Mouse (Mus musculus): Measurements from ENCODE around the gene Kcnj5. TPM values are rescaled to one million over a fixed set of nuclear protein-coding genes. Genes with fewer than 3 reads are reported as not detected.

Kcnj5 gene
- polyA plus RNA-seq, 1 experiment from 2014 or later = 19.8 TPM

GRCm38 (mm10) chr9:32312208-32312607 is 31.9 kb downstream of the Kcnj5 start:
- no peak overlapping the region for H3K9ac ChIP-seq (ENCODE audit: low read depth, low read length)
- no peaks in the 10 kb centered on the region for H3K27me3 ChIP-seq (ENCODE audit: control insufficient read depth, insufficient read depth, low read length)
- H3K27ac ChIP-seq (ENCODE audit: low read depth, low read length) = no peak overlapping the region; the same call in 1 of the 2 replicates
- ATAC-seq (replicated peaks; ENCODE audit: insufficient number of reproducible peaks, low FRiP score, low TSS enrichment) = no peak
- H3K4me3 ChIP-seq (ENCODE audit: low read depth, low read length) = no peak overlapping the region
- no peak overlapping the region for H3K4me2 ChIP-seq
- H3K9me3 ChIP-seq (replicated peaks; ENCODE audit: control insufficient read depth, low read length) = no peaks in the 10 kb centered on the region
- H3K36me3 ChIP-seq (ENCODE audit: control insufficient read depth, insufficient read depth, low read length) = peaks cover 2% of the 10 kb centered on the region; the same call in 1 of the 2 replicates
- 64% methylated on average over 4 of the region's 4 CpGs for WGBS (ENCODE audit: insufficient replicate concordance)
- H3K4me1 ChIP-seq (ENCODE audit: control insufficient read depth, insufficient read depth, low read length) = peaks cover 25% of the 10 kb centered on the region

- ATAC-seq (replicated peaks; ENCODE audit: insufficient number of reproducible peaks, low FRiP score, low TSS enrichment) = no peak
- no peak overlapping the region for H3K27ac ChIP-seq (ENCODE audit: low read depth, low read length)
- H3K4me2 ChIP-seq = no peak overlapping the region
- H3K9ac ChIP-seq (ENCODE audit: low read depth, low read length) = no peak overlapping the region
- no peak overlapping the region for H3K4me3 ChIP-seq (ENCODE audit: low read depth, low read length)
- peaks cover 25% of the 10 kb centered on the region for H3K4me1 ChIP-seq (ENCODE audit: control insufficient read depth, insufficient read depth, low read length)
- 57% methylated on average over 14 of the region's 14 CpGs for WGBS (ENCODE audit: insufficient replicate concordance)
- no peaks in the 10 kb centered on the region for H3K9me3 ChIP-seq (replicated peaks; ENCODE audit: control insufficient read depth, low read length)
- H3K27me3 ChIP-seq (ENCODE audit: control insufficient read depth, insufficient read depth, low read length) = no peaks in the 10 kb centered on the region
- H3K36me3 ChIP-seq (ENCODE audit: control insufficient read depth, insufficient read depth, low read length) = peaks cover 2% of the 10 kb centered on the region; the same call in 1 of the 2 replicates
These were observed 32.4 kb downstream of the Kcnj5 start for GRCm38 (mm10) chr9:32311786-32312185.

GRCm38 (mm10) chr9:32302501-32303150 is 41.5 kb downstream of the Kcnj5 start:
- ATAC-seq (replicated peaks; ENCODE audit: insufficient number of reproducible peaks, low FRiP score, low TSS enrichment) = no peak
- Histone ChIP-seq H3K9ac (ENCODE audit: low read depth, low read length) (no peak overlapping the region), H3K9me3 (replicated peaks; ENCODE audit: control insufficient read depth, low read length) (no peaks in the 10 kb centered on the region), H3K4me2 (no peak overlapping the region), H3K27me3 (ENCODE audit: control insufficient read depth, insufficient read depth, low read length) (no peaks in the 10 kb centered on the region), H3K36me3 (ENCODE audit: control insufficient read depth, insufficient read depth, low read length) (no peaks in the 10 kb centered on the region), H3K4me3 (ENCODE audit: low read depth, low read length) (no peak overlapping the region), H3K27ac (ENCODE audit: low read depth, low read length) (no peak overlapping the region), H3K4me1 (ENCODE audit: control insufficient read depth, insufficient read depth, low read length) (no peaks in the 10 kb centered on the region)
- WGBS (ENCODE audit: insufficient replicate concordance) = 79% methylated on average over 13 of the region's 13 CpGs

GRCm38 (mm10) chr9:32295061-32295800 is 48.9 kb downstream of the Kcnj5 start:
- 81% methylated on average over 9 of the region's 9 CpGs for WGBS (ENCODE audit: insufficient replicate concordance)
- ATAC-seq (replicated peaks; ENCODE audit: insufficient number of reproducible peaks, low FRiP score, low TSS enrichment) = no peak
- no peak overlapping the region for H3K4me3 ChIP-seq (ENCODE audit: low read depth, low read length)
- no peak overlapping the region for H3K4me2 ChIP-seq
- H3K27me3 ChIP-seq (ENCODE audit: control insufficient read depth, insufficient read depth, low read length) = no peaks in the 10 kb centered on the region
- no peaks in the 10 kb centered on the region for H3K9me3 ChIP-seq (replicated peaks; ENCODE audit: control insufficient read depth, low read length)
- H3K27ac ChIP-seq (ENCODE audit: low read depth, low read length) = no peak overlapping the region
- no peaks in the 10 kb centered on the region for H3K36me3 ChIP-seq (ENCODE audit: control insufficient read depth, insufficient read depth, low read length)
- H3K9ac ChIP-seq (ENCODE audit: low read depth, low read length) = no peak overlapping the region
- H3K4me1 ChIP-seq (ENCODE audit: control insufficient read depth, insufficient read depth, low read length) = peaks cover 8% of the 10 kb centered on the region

- Histone ChIP-seq H3K36me3 (ENCODE audit: control insufficient read depth, insufficient read depth, low read length) (no peaks in the 10 kb centered on the region), H3K4me3 (ENCODE audit: low read depth, low read length) (no peak overlapping the region), H3K27ac (ENCODE audit: low read depth, low read length) (no peak overlapping the region), H3K4me1 (ENCODE audit: control insufficient read depth, insufficient read depth, low read length) (peaks cover 10% of the 10 kb centered on the region), H3K9ac (ENCODE audit: low read depth, low read length) (no peak overlapping the region), H3K27me3 (ENCODE audit: control insufficient read depth, insufficient read depth, low read length) (no peaks in the 10 kb centered on the region), H3K4me2 (no peak overlapping the region), H3K9me3 (replicated peaks; ENCODE audit: control insufficient read depth, low read length) (no peaks in the 10 kb centered on the region)
- no peak for ATAC-seq (replicated peaks; ENCODE audit: insufficient number of reproducible peaks, low FRiP score, low TSS enrichment)
- WGBS (ENCODE audit: insufficient replicate concordance) = 13% methylated on average over 5 of the region's 5 CpGs
These were observed 51.5 kb downstream of the Kcnj5 start for GRCm38 (mm10) chr9:32292686-32293085.

GRCm38 (mm10) chr9:32291618-32292017 is 52.5 kb downstream of the Kcnj5 start:
- no peak for ATAC-seq (replicated peaks; ENCODE audit: insufficient number of reproducible peaks, low FRiP score, low TSS enrichment)

GRCm38 (mm10) chr9:32283591-32283990 is 60.6 kb downstream of the Kcnj5 start:
- H3K9me3 ChIP-seq (replicated peaks; ENCODE audit: control insufficient read depth, low read length) = no peaks in the 10 kb centered on the region
- H3K27me3 ChIP-seq (ENCODE audit: control insufficient read depth, insufficient read depth, low read length) = no peaks in the 10 kb centered on the region
- no peak overlapping the region for H3K4me3 ChIP-seq (ENCODE audit: low read depth, low read length)
- H3K9ac ChIP-seq (ENCODE audit: low read depth, low read length) = no peak overlapping the region
- H3K4me2 ChIP-seq = no peak overlapping the region
- WGBS (ENCODE audit: insufficient replicate concordance) = 85% methylated on average over 5 of the region's 5 CpGs
- H3K27ac ChIP-seq (ENCODE audit: low read depth, low read length) = no peak overlapping the region
- ATAC-seq (replicated peaks; ENCODE audit: insufficient number of reproducible peaks, low FRiP score, low TSS enrichment) = no peak
- peaks cover 2% of the 10 kb centered on the region; the same call in 1 of the 2 replicates for H3K4me1 ChIP-seq (ENCODE audit: control insufficient read depth, insufficient read depth, low read length)
- no peaks in the 10 kb centered on the region for H3K36me3 ChIP-seq (ENCODE audit: control insufficient read depth, insufficient read depth, low read length)

More at GRCm38 (mm10) chr9:32291618-32292017, 52.5 kb downstream of the Kcnj5 start:
- Histone ChIP-seq H3K27me3 (ENCODE audit: control insufficient read depth, insufficient read depth, low read length) (no peaks in the 10 kb centered on the region), H3K27ac (ENCODE audit: low read depth, low read length) (no peak overlapping the region), H3K9ac (ENCODE audit: low read depth, low read length) (no peak overlapping the region), H3K4me2 (no peak overlapping the region), H3K36me3 (ENCODE audit: control insufficient read depth, insufficient read depth, low read length) (no peaks in the 10 kb centered on the region), H3K4me1 (ENCODE audit: control insufficient read depth, insufficient read depth, low read length) (peaks cover 11% of the 10 kb centered on the region), H3K9me3 (replicated peaks; ENCODE audit: control insufficient read depth, low read length) (no peaks in the 10 kb centered on the region), H3K4me3 (ENCODE audit: low read depth, low read length) (no peak overlapping the region)
- 46% methylated on average over 7 of the region's 7 CpGs for WGBS (ENCODE audit: insufficient replicate concordance)

- Histone ChIP-seq H3K27me3 (ENCODE audit: control insufficient read depth, insufficient read depth, low read length) (no peaks in the 10 kb centered on the region), H3K4me1 (ENCODE audit: control insufficient read depth, insufficient read depth, low read length) (no peaks in the 10 kb centered on the region; the same call in 1 of the 2 replicates), H3K4me3 (ENCODE audit: low read depth, low read length) (no peak overlapping the region), H3K27ac (ENCODE audit: low read depth, low read length) (no peak overlapping the region), H3K9me3 (replicated peaks; ENCODE audit: control insufficient read depth, low read length) (no peaks in the 10 kb centered on the region), H3K4me2 (no peak overlapping the region), H3K9ac (ENCODE audit: low read depth, low read length) (no peak overlapping the region), H3K36me3 (ENCODE audit: control insufficient read depth, insufficient read depth, low read length) (no peaks in the 10 kb centered on the region)
- ATAC-seq (replicated peaks; ENCODE audit: insufficient number of reproducible peaks, low FRiP score, low TSS enrichment) = no peak
- WGBS (ENCODE audit: insufficient replicate concordance) = 48% methylated on average over 5 of the region's 5 CpGs
These were observed 63.7 kb downstream of the Kcnj5 start for GRCm38 (mm10) chr9:32280456-32280855.
